Mouse (Mus musculus) limb, embryonic 13.5 days (tissue): ENCODE measurements around the gene Drd5. TPM values are rescaled to one million over a fixed set of nuclear protein-coding genes. Genes with fewer than 3 reads are reported as not detected.
A peak's percentile ranks its signal among the peaks of the same experiment; 100 is the strongest.

ENCODE experiments used
- ATAC-seq: fragments of 200-750 bp; cut with Nextera tagmentation; 2 replicates; pipeline ENCODE4 v1.8.0; 2017; ENCODE audit warnings: low read depth, moderate number of reproducible peaks, moderate TSS enrichment; ENCODE audit not compliant: low FRiP score
- H3K27ac ChIP-seq: fragments of 300-500 bp; sonication (generic); 2 replicates; pipeline ENCODE4 v1.5.1; 2015; ENCODE audit warnings: inconsistent platforms, mild to moderate bottlenecking, moderate library complexity
- H3K27me3 ChIP-seq: fragments of 300-500 bp; sonication (generic); 2 replicates; pipeline ENCODE4 v1.6.1; 2015; ENCODE audit warnings: mild to moderate bottlenecking, inconsistent platforms
- H3K36me3 ChIP-seq: fragments of 300-500 bp; sonication (generic); 2 replicates; pipeline ENCODE4 v1.6.1; 2015; ENCODE audit warnings: inconsistent platforms, mild to moderate bottlenecking, moderate library complexity
- H3K4me1 ChIP-seq: fragments of 300-500 bp; sonication (generic); 2 replicates; pipeline ENCODE4 v1.6.1; 2015; ENCODE audit warnings: inconsistent platforms
- H3K4me2 ChIP-seq: fragments of 300-500 bp; sonication (generic); replicated peaks from 2 replicates; pipeline ENCODE4 v1.6.1; 2015; ENCODE audit warnings: inconsistent platforms, mild to moderate bottlenecking, moderate library complexity
- H3K4me3 ChIP-seq: fragments of 300-500 bp; sonication (generic); 2 replicates; pipeline ENCODE4 v1.5.1; 2015; ENCODE audit warnings: moderate library complexity, mild to moderate bottlenecking, inconsistent platforms
- H3K9ac ChIP-seq: fragments of 300-500 bp; sonication (generic); 2 replicates; pipeline ENCODE4 v1.6.1; 2015; ENCODE audit warnings: mild to moderate bottlenecking, inconsistent platforms
- H3K9me3 ChIP-seq: fragments of 300-500 bp; sonication (generic); 2 replicates; pipeline ENCODE4 v1.6.1; 2016; ENCODE audit warnings: inconsistent platforms
- WGBS: fragments of 180-500 bp; shearing (Covaris S2); methylation state at CpG from one replicate; pipeline ENCODE4 v1.1.7; 2015; 5-methylcytosine and 5-hydroxymethylcytosine counted together
- polyA plus RNA-seq: library from polyadenylated mRNA; unstranded; fragments of >200 nt; fragmentation: Nextera tagmentation; extraction: Ambion mirVana; gene quantifications from 2 replicates; pipeline ENCODE4 v1.2.1, GENCODE M21; 2015

The Drd5 gene
- polyA plus RNA-seq, 1 experiment from 2014 or later = 0.04 TPM

GRCm38 (mm10) chr5:38302651-38303050 is 16.5 kb upstream of the Drd5 start:
- Histone ChIP-seq H3K4me1 (peaks cover 7% of the 10 kb centered on the region), H3K36me3 (no peaks in the 10 kb centered on the region), H3K27ac (no peak overlapping the region), H3K4me3 (no peak overlapping the region), H3K4me2 (no peak overlapping the region), H3K27me3 (no peaks in the 10 kb centered on the region), H3K9ac (no peak overlapping the region), H3K9me3 (no peaks in the 10 kb centered on the region)
- WGBS = 58% methylated on average over 12 of the region's 12 CpGs
- ATAC-seq = no peak

GRCm38 (mm10) chr5:38305241-38305640 is 13.9 kb upstream of the Drd5 start:
- no peaks in the 10 kb centered on the region for H3K36me3 ChIP-seq
- no peak overlapping the region for H3K4me2 ChIP-seq
- no peak overlapping the region for H3K4me3 ChIP-seq
- H3K9ac ChIP-seq = no peak overlapping the region
- ATAC-seq = no peak
- WGBS = 68% methylated on average over 2 of the region's 2 CpGs
- H3K4me1 ChIP-seq = no peaks in the 10 kb centered on the region
- peaks cover 13% of the 10 kb centered on the region for H3K27me3 ChIP-seq
- H3K27ac ChIP-seq = no peak overlapping the region
- H3K9me3 ChIP-seq = no peaks in the 10 kb centered on the region

- ATAC-seq = peak; percentile 84
- peak overlapping the region; percentile 71 for H3K4me2 ChIP-seq
- H3K36me3 ChIP-seq = no peaks in the 10 kb centered on the region
- peaks cover 13% of the 10 kb centered on the region for H3K27me3 ChIP-seq
- H3K9me3 ChIP-seq = no peaks in the 10 kb centered on the region
- peak overlapping the region; percentile 43 for H3K4me3 ChIP-seq
- 10% methylated on average over 26 of the region's 26 CpGs for WGBS
- H3K4me1 ChIP-seq = no peaks in the 10 kb centered on the region
- H3K9ac ChIP-seq = no peak overlapping the region; the same call in 1 of the 2 replicates
- no peak overlapping the region for H3K27ac ChIP-seq
These were observed 11.7 kb upstream of the Drd5 start for GRCm38 (mm10) chr5:38307255-38308101.

GRCm38 (mm10) chr5:38308873-38309272 is 10.3 kb upstream of the Drd5 start:
- 0 out of 2 replicates have a peak, but pooled peaks have one; percentile 42 for ATAC-seq
- no peak overlapping the region for H3K9ac ChIP-seq
- H3K27ac ChIP-seq = no peak overlapping the region
- WGBS = 53% methylated on average over 5 of the region's 5 CpGs
- H3K9me3 ChIP-seq = no peaks in the 10 kb centered on the region
- no peaks in the 10 kb centered on the region for H3K4me1 ChIP-seq
- no peak overlapping the region for H3K4me3 ChIP-seq
- no peaks in the 10 kb centered on the region for H3K36me3 ChIP-seq
- no peak overlapping the region for H3K4me2 ChIP-seq
- peaks cover 13% of the 10 kb centered on the region for H3K27me3 ChIP-seq

- 68% methylated on average over 3 of the region's 3 CpGs for WGBS
- ATAC-seq = no peak
- no peak overlapping the region for H3K27ac ChIP-seq
- no peaks in the 10 kb centered on the region for H3K9me3 ChIP-seq
- H3K4me2 ChIP-seq = no peak overlapping the region
- H3K4me3 ChIP-seq = no peak overlapping the region
- H3K9ac ChIP-seq = no peak overlapping the region
- H3K27me3 ChIP-seq = peaks cover 16% of the 10 kb centered on the region
- no peaks in the 10 kb centered on the region for H3K4me1 ChIP-seq
- no peaks in the 10 kb centered on the region for H3K36me3 ChIP-seq
These were observed 9.4 kb upstream of the Drd5 start for GRCm38 (mm10) chr5:38309795-38310194.

GRCm38 (mm10) chr5:38333381-38333780 is 14.2 kb downstream of the Drd5 start:
- no peak overlapping the region for H3K4me2 ChIP-seq
- H3K4me1 ChIP-seq = no peaks in the 10 kb centered on the region
- H3K36me3 ChIP-seq = no peaks in the 10 kb centered on the region
- H3K27me3 ChIP-seq = peaks cover 3% of the 10 kb centered on the region; the same call in 1 of the 2 replicates
- no peak overlapping the region for H3K27ac ChIP-seq
- 71% methylated on average over 4 of the region's 4 CpGs for WGBS
- ATAC-seq = no peak
- H3K9ac ChIP-seq = no peak overlapping the region
- H3K9me3 ChIP-seq = no peaks in the 10 kb centered on the region
- H3K4me3 ChIP-seq = no peak overlapping the region

GRCm38 (mm10) chr5:38334582-38334981 is 15.4 kb downstream of the Drd5 start:
- Histone ChIP-seq H3K27ac (no peak overlapping the region), H3K9me3 (no peaks in the 10 kb centered on the region), H3K27me3 (peaks cover 3% of the 10 kb centered on the region; the same call in 1 of the 2 replicates), H3K36me3 (no peaks in the 10 kb centered on the region), H3K4me1 (no peaks in the 10 kb centered on the region), H3K4me2 (no peak overlapping the region), H3K9ac (no peak overlapping the region), H3K4me3 (no peak overlapping the region)
- 35% methylated on average over 1 of the region's 1 CpGs for WGBS
- no peak for ATAC-seq

- 82% methylated on average over 3 of the region's 3 CpGs for WGBS
- Histone ChIP-seq H3K4me2 (no peak overlapping the region), H3K4me3 (no peak overlapping the region), H3K36me3 (no peaks in the 10 kb centered on the region), H3K27ac (no peak overlapping the region), H3K4me1 (no peaks in the 10 kb centered on the region), H3K9ac (no peak overlapping the region), H3K9me3 (no peaks in the 10 kb centered on the region), H3K27me3 (no peaks in the 10 kb centered on the region; the same call in 1 of the 2 replicates)
- no peak for ATAC-seq
These were observed 23.9 kb downstream of the Drd5 start for GRCm38 (mm10) chr5:38343101-38343500.

- H3K27me3 ChIP-seq = no peaks in the 10 kb centered on the region; the same call in 1 of the 2 replicates
- WGBS = 29% methylated on average over 10 of the region's 10 CpGs
- ATAC-seq = no peak
These were observed 27.7 kb downstream of the Drd5 start for GRCm38 (mm10) chr5:38346646-38347432.

GRCm38 (mm10) chr5:38350351-38350929 is 31.3 kb downstream of the Drd5 start:
- Histone ChIP-seq H3K9me3 (no peaks in the 10 kb centered on the region), H3K27ac (no peak overlapping the region), H3K36me3 (no peaks in the 10 kb centered on the region), H3K4me1 (no peaks in the 10 kb centered on the region), H3K4me2 (no peak overlapping the region), H3K27me3 (no peaks in the 10 kb centered on the region; the same call in 1 of the 2 replicates), H3K9ac (no peak overlapping the region), H3K4me3 (no peak overlapping the region)
- ATAC-seq = no peak
- 41% methylated on average over 5 of the region's 5 CpGs for WGBS

More at GRCm38 (mm10) chr5:38346646-38347432, 27.7 kb downstream of the Drd5 start:
- Histone ChIP-seq H3K27ac (no peak overlapping the region), H3K36me3 (no peaks in the 10 kb centered on the region), H3K4me3 (no peak overlapping the region), H3K9me3 (no peaks in the 10 kb centered on the region), H3K4me1 (no peaks in the 10 kb centered on the region), H3K9ac (no peak overlapping the region), H3K4me2 (no peak overlapping the region)

GRCm38 (mm10) chr5:38356927-38357326 is 37.8 kb downstream of the Drd5 start:
- 81% methylated on average over 3 of the region's 3 CpGs for WGBS
- ATAC-seq = no peak
- H3K36me3 ChIP-seq = no peaks in the 10 kb centered on the region
- no peaks in the 10 kb centered on the region for H3K27me3 ChIP-seq
- H3K9me3 ChIP-seq = no peaks in the 10 kb centered on the region
- H3K4me1 ChIP-seq = no peaks in the 10 kb centered on the region
- H3K27ac ChIP-seq = no peak overlapping the region
- no peak overlapping the region for H3K4me3 ChIP-seq
- H3K4me2 ChIP-seq = no peak overlapping the region
- H3K9ac ChIP-seq = no peak overlapping the region

GRCm38 (mm10) chr5:38359716-38360115 is 40.5 kb downstream of the Drd5 start:
- Histone ChIP-seq H3K9ac (no peak overlapping the region), H3K9me3 (no peaks in the 10 kb centered on the region), H3K36me3 (no peaks in the 10 kb centered on the region), H3K4me3 (no peak overlapping the region), H3K27me3 (peaks cover 4% of the 10 kb centered on the region; the same call in 1 of the 2 replicates), H3K4me2 (no peak overlapping the region), H3K4me1 (no peaks in the 10 kb centered on the region), H3K27ac (no peak overlapping the region)
- no peak for ATAC-seq
- WGBS = 84% methylated on average over 2 of the region's 2 CpGs
